Mouse (Mus musculus) hindbrain, embryonic 14.5 days (tissue): ENCODE results near the gene Ccnf. TPM values are rescaled to one million over a fixed set of nuclear protein-coding genes. Genes with fewer than 3 reads are reported as not detected.
A peak's percentile ranks its signal among the peaks of the same experiment; 100 is the strongest.

Experiments
- ATAC-seq: fragments of 200-750 bp; cut with Nextera tagmentation; 2 replicates; pipeline ENCODE4 v1.8.0; 2017; ENCODE audit warnings: moderate number of reproducible peaks, mild to moderate bottlenecking, moderate TSS enrichment, moderate library complexity; ENCODE audit not compliant: low FRiP score
- DNase-seq: peaks from one replicate; pipeline ENCODE4 v3.0.0-alpha.2; 2015; ENCODE audit warnings: low spot score
- H3K27ac ChIP-seq: fragments of 300-500 bp; sonication (generic); 2 replicates; pipeline ENCODE4 v1.5.1; 2014; ENCODE audit warnings: mild to moderate bottlenecking, moderate library complexity
- H3K27me3 ChIP-seq: fragments of 300-500 bp; sonication (generic); 2 replicates; pipeline ENCODE4 v1.6.1; 2014; ENCODE audit warnings: mild to moderate bottlenecking, low read length, mixed read lengths; ENCODE audit not compliant: control insufficient read depth, insufficient read depth
- H3K36me3 ChIP-seq: fragments of 300-500 bp; sonication (generic); replicated peaks from 2 replicates; pipeline ENCODE4 v1.6.1; 2014; ENCODE audit not compliant: control insufficient read depth, insufficient read depth
- H3K4me1 ChIP-seq: fragments of 300-500 bp; sonication (generic); replicated peaks from 2 replicates; pipeline ENCODE4 v1.6.1; 2014; ENCODE audit warnings: antibody characterized with exemption, low read length, mixed read lengths; ENCODE audit not compliant: control insufficient read depth, insufficient read depth
- H3K4me2 ChIP-seq: fragments of 300-500 bp; sonication (generic); replicated peaks from 2 replicates; pipeline ENCODE4 v1.6.1; 2014; ENCODE audit warnings: mild to moderate bottlenecking, moderate library complexity
- H3K4me3 ChIP-seq: fragments of 300-500 bp; sonication (generic); replicated peaks from 2 replicates; pipeline ENCODE4 v1.5.1; 2014; ENCODE audit warnings: mild to moderate bottlenecking, low read length
- H3K9ac ChIP-seq: fragments of 300-500 bp; sonication (generic); 2 replicates; pipeline ENCODE4 v1.6.1; 2014
- H3K9me3 ChIP-seq: fragments of 300-500 bp; sonication (generic); 2 replicates; pipeline ENCODE4 v1.6.1; 2016; ENCODE audit warnings: low read length; ENCODE audit not compliant: control insufficient read depth
- WGBS: fragments of 180-500 bp; shearing (Covaris S2); extraction: QIAGEN DNeasy Blood & Tissue Kit; methylation state at CpG from one replicate; pipeline ENCODE4 v1.1.7; 2014; 5-methylcytosine and 5-hydroxymethylcytosine counted together
- microRNA-seq: library from miRNA; unstranded; fragments of <30 nt; microRNA quantifications from one replicate; pipeline ENCODE4, GENCODE M21; 2016
- polyA plus RNA-seq: library from polyadenylated mRNA; unstranded; fragments of >200 nt; fragmentation: Nextera tagmentation; extraction: Ambion mirVana; gene quantifications from 2 replicates; pipeline ENCODE4 v1.2.1, GENCODE M21; 2014

Ccnf gene
- polyA plus RNA-seq, 1 experiment from 2014 or later, result 11.8 TPM

GRCm38 (mm10) chr17:24173423-24173822, 77.9 kb downstream of the Ccnf start:
- 6% methylated on average over 3 of the region's 3 CpGs for WGBS
- Histone ChIP-seq H3K36me3 (no peaks in the 10 kb centered on the region; the same call in 1 of the 2 replicates), H3K4me2 (no peak overlapping the region), H3K9ac (no peak overlapping the region), H3K27me3 (no peaks in the 10 kb centered on the region), H3K4me3 (no peak overlapping the region), H3K27ac (no peak overlapping the region), H3K4me1 (peaks cover 7% of the 10 kb centered on the region), H3K9me3 (no peaks in the 10 kb centered on the region)
- DNase-seq (peak; percentile 88), ATAC-seq (no peak)

Small RNA genes within 50 kb of the gene (microRNA-seq; reads per million reads assigned to microRNA genes)
- gene Mir5134 (0.48 reads per million), gene Mir6965 (1.1 reads per million)

Other genes with a start within 250 kb of the Ccnf start
- 0.16 TPM in 1 of 2 replicates, not detected in the other for gene Prss27, start 213.3 kb downstream of the Ccnf start, polyA plus RNA-seq
- gene Kctd5, start 178.0 kb downstream of the Ccnf start, polyA plus RNA-seq, result 77.8 and 79.9 TPM in 2 replicates
- 71.3 and 75.1 TPM in 2 replicates for gene Pdpk1, start 100.6 kb downstream of the Ccnf start, polyA plus RNA-seq
- gene Amdhd2, start 87.7 kb downstream of the Ccnf start, polyA plus RNA-seq, result 29.1 and 30.6 TPM in 2 replicates
- 1,495 and 1,569 TPM in 2 replicates for gene Atp6v0c, start 81.8 kb downstream of the Ccnf start, polyA plus RNA-seq
- gene Tbc1d24, start 45.9 kb downstream of the Ccnf start, polyA plus RNA-seq, result 27.1 and 27.6 TPM in 2 replicates
- 3.9 and 5.0 TPM in 2 replicates for gene Ntn3, start 42.0 kb downstream of the Ccnf start, polyA plus RNA-seq
- 8.2 and 10.1 TPM in 2 replicates for gene Tedc2, start 30.6 kb downstream of the Ccnf start, polyA plus RNA-seq
- gene Abca17, start 99.6 kb upstream of the Ccnf start, polyA plus RNA-seq, result 0.63 and 1.1 TPM in 2 replicates
- 32.8 and 34.8 TPM in 2 replicates for gene Abca3, start 100.5 kb upstream of the Ccnf start, polyA plus RNA-seq
- 278 and 280 TPM in 2 replicates for gene Rnps1, start 163.1 kb upstream of the Ccnf start, polyA plus RNA-seq
- gene Eci1, start 175.2 kb upstream of the Ccnf start, polyA plus RNA-seq, result 36.2 and 46.0 TPM in 2 replicates
- 3.6 and 6.0 TPM in 2 replicates for gene Dnase1l2, start 191.6 kb upstream of the Ccnf start, polyA plus RNA-seq
- 20.6 and 25.8 TPM in 2 replicates for gene E4f1, start 218.8 kb upstream of the Ccnf start, polyA plus RNA-seq
- gene Pgp, start 218.9 kb upstream of the Ccnf start, polyA plus RNA-seq, result 71.2 and 73.5 TPM in 2 replicates
- gene Bricd5, start 222.4 kb upstream of the Ccnf start, polyA plus RNA-seq, result 0.75 TPM in 1 of 2 replicates, not detected in the other
- 30.2 and 31.1 TPM in 2 replicates for gene Mlst8, start 227.6 kb upstream of the Ccnf start, polyA plus RNA-seq
- gene Caskin1, start 237.1 kb upstream of the Ccnf start, polyA plus RNA-seq, result 45.7 and 46.8 TPM in 2 replicates